Mouse (Mus musculus) telencephalon, adult 2 months (tissue): ENCODE measurements at regions not wholly inside any gene's neighbourhood (a gene's known extent, or its start where the extent isn't known, plus 50 kb on each side); places are given as distances from the start of the nearest gene placed in this dataset.
A peak's percentile ranks its signal among the peaks of the same experiment; 100 is the strongest.

Experiments used
- DNase-seq: peaks from one replicate; pipeline ENCODE4 v3.0.0-alpha.2; 2011; ENCODE audit warnings: low read depth, low spot score

GRCm38 (mm10) chr5:116789859-116790258, 198.2 kb upstream of the Srrm4 start:
- DNase-seq, result no peak

- no peak for DNase-seq
Measured at GRCm38 (mm10) chr5:116776450-116776849, 184.8 kb upstream of the Srrm4 start.

- no peak for DNase-seq
Measured at GRCm38 (mm10) chr5:116766261-116766660, 174.6 kb upstream of the Srrm4 start.

GRCm38 (mm10) chr5:116761323-116761722, 169.7 kb upstream of the Srrm4 start:
- DNase-seq, result no peak

GRCm38 (mm10) chr5:116758687-116759086, 167.1 kb upstream of the Srrm4 start:
- peak; percentile 79 for DNase-seq

GRCm38 (mm10) chr5:116752941-116753340, 161.3 kb upstream of the Srrm4 start:
- no peak for DNase-seq

GRCm38 (mm10) chr5:116752096-116752495, 160.5 kb upstream of the Srrm4 start:
- DNase-seq, result no peak

GRCm38 (mm10) chr5:116745776-116746175, 154.2 kb upstream of the Srrm4 start:
- DNase-seq, result no peak

- DNase-seq, result no peak
Measured at GRCm38 (mm10) chr5:116744389-116744788, 152.8 kb upstream of the Srrm4 start.

- no peak for DNase-seq
Measured at GRCm38 (mm10) chr5:116735622-116736021, 144.0 kb upstream of the Srrm4 start.

GRCm38 (mm10) chr5:116731509-116731908, 139.9 kb upstream of the Srrm4 start:
- no peak for DNase-seq

- DNase-seq, result no peak
Measured at GRCm38 (mm10) chr5:116719200-116719599, 127.6 kb upstream of the Srrm4 start.

- no peak for DNase-seq
Measured at GRCm38 (mm10) chr5:116714256-116714655, 122.6 kb upstream of the Srrm4 start.

GRCm38 (mm10) chr5:116712056-116712455, 120.4 kb upstream of the Srrm4 start:
- no peak for DNase-seq

- DNase-seq, result no peak
Measured at GRCm38 (mm10) chr5:116708505-116708904, 116.9 kb upstream of the Srrm4 start.

GRCm38 (mm10) chr5:116662466-116662865, 70.8 kb upstream of the Srrm4 start:
- no peak for DNase-seq

- DNase-seq, result no peak
Measured at GRCm38 (mm10) chr5:116661851-116662250, 70.2 kb upstream of the Srrm4 start.

GRCm38 (mm10) chr5:116654486-116655420, 63.1 kb upstream of the Srrm4 start:
- DNase-seq, result peak; percentile 66
